Mouse (Mus musculus) CH12F3 (cell line): Measurements from ENCODE around the gene Fibp.
"Not testable (repeated sequence)": the region's sequence is repeated elsewhere in the genome, so short reads cannot be mapped to it uniquely, and the experiment has no call there.

Experiments used
- in situ Hi-C: fragments of 300-500 bp; cut with MboI; formaldehyde crosslinking; loops from 2 replicates; pipeline ENCODE4 v1.14.3; 2020; ENCODE audit warnings: low sequenced_read_pairs

The Fibp gene

DNA sequence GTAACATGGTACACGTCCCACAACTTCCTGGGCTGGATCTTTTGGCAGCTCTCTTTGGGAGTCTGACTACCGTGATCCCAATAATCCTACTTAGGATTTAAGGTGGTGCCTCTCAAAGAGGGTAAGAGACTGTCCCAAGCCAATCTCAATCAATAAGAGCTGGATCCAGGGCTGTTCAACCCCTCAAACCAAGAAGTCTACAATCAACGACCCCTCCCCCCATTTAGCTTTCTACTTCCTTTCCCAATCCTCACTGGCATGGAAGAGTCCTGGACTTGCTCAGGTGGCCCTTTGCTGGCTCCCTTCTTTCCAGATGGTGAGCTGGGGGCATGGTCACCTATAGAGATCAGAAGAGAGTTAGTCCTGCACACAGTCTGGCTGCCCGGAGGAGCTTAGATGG lies 26.4 kb downstream of the Fibp start:
- in situ Hi-C loops: no loop called here

DNA sequence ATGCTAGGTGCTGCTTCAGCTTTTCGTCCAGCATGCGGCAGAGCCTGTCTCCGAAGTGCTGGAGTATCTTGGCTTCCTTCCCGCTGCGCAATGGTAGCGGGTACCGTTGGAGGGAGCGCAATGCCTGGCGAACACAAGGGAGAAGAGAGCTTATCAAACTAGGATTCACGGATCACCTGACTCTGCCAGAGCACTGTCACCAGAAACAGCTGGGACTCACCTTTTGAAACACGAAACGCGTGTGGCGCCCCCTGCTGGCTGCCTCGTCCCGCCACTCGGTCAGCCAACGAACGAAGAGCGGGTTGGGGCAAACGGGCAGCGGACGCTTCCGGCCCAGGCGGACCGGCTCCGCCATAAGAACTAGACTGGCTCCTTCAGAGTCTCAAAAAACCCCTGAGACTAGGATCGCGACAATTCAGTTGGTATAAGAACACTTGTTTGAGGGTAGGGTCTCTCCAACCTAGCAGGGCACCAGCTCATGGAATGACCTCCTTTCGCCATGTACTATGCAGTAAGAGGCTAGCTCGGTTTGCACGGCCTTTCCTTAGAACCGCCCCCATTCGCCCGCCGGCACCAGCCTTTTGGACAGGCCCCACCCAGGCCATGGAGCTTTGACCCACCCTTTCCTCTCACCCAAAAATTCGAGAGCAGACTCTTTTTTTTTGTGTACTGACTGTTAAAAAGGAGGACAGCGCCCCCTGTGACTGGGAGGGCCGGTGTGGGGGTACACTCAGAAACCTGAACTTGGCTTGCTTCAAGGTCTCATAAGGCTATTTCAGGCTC lies 27.5 kb downstream of the Fibp start, which contains the start of gene Mus81:
Gene Mus81, minus strand, starts transcription at position 635 of the 783 bp plus-strand sequence.
- in situ Hi-C loops: no loop called here

DNA sequence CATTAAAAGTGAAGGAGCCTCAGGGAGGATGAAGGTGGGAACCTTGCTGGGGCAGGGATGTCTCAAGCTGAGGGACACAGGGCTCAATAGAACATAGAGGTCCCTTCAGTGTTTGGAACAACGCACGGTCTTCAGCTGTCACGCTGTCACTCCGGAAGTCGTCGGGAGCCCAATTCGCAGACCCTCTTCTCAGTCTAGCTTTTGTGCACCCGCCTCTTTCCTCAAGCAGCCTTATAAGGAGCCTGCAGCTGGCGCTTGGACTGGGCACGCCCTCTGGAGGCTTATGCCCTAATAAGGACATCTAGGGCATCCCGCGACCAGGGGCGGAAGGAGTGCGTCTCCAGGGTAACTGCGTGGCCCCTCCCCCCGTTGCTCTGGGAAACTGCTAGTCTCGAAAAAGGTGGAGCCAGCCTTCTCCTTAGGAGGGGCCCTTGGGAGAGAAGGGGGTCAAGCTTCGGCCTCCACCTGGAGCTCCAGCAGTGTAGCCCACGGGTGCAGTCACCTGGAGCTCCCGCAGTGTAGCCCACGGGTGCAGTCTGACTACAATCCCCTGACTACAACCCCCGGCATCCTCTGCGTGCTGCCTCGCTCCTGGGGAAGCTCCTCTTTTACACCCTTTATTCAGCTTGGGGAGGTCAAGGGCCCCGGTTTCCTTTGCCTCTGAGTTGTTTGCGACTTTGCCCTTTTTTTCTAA lies 28.6 kb downstream of the Fibp start:
- in situ Hi-C loops: no loop called here

DNA sequence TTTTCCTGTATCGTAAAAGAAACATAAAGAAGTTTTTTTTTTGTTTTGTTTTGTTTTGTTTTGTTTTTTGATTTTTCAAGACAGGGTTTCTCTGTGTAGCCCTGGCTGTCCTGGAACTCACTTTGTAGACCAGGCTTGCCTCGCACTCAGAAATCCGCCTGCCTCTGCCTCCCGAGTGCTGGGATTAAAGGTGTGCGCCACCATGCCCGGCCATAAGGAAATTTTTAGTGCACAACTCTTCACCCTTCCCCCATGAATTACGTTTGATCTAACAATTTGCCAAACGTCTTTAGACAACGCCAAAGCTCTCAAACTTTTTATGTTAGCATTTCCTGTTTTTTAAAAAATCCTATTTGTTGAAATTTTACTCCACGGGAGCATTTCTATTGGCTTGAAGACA lies 29.3 kb downstream of the Fibp start:
- in situ Hi-C loops: not testable (repeated sequence)

DNA sequence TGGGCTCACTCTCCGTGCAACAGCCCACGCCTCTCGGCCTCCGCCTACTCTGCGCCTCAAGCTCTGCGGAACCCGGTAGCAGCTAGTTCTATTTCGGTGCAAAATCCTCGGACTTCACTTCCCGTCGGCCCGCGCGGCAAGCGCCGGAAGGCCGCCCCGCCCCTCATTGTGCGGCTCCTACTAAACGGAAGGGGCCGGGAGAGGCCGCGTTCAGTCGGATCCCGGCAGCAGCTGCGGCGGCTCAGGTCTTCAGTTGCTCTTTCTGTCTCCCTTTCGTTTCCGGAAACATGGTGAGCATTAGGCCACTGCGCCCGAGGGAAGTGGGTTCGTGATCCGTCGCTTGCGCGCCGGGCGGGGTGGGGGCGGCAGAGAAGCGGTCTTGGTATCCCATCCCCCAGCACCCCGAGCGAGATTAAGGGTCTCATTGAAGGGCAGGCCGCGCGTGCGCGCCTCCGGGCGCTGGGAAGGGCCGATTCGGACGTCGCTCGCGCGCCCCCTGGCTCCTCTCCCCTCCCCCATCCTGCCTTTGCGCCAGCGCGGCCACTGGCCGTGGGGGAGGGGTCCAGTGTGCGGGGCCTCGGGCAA lies 30.0 kb downstream of the Fibp start, which contains the start of gene Cfl1:
Gene Cfl1, plus strand, starts transcription at position 143 of the 585 bp plus-strand sequence.
- in situ Hi-C loops: no loop called here

DNA sequence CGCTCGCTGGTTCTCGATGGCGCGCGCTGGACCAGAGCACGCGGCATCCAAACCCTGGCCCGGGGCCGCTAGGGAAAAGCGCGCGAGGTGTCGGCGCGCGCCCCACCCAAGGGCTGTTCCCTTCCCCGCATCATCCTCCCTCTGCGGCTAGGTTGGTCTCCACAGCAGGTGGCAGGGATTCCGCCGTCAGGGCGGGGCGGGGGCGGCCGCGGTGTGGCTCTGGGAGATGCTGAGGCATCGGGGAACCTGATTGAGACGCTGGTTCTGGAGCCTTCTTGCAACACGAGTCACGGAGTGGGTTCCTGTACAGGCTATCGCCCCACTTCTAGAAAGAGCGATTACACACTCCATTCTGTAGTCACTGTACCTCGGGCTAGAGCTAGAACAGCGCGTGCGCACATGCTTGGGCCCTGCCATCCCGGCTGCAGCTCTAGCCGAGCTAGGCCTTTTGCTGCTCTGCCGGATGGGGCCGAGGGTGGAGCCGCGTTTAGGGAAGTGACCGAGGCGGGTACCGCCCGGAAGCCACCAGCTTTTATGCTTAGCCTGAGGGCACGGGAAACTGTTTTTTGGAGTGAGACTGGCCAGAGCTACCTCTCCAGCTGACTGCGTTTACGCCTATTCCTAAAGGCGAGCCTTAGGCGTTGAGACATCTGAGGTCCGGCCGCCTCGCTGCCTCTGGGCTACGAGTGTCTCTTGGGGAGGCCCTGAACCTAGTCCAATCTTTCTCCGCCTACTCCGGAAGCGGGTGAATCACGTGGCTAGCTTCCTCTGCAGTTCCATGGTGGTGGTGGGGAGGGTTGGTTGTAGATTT lies 30.7 kb downstream of the Fibp start:
- in situ Hi-C loops: no loop called here

DNA sequence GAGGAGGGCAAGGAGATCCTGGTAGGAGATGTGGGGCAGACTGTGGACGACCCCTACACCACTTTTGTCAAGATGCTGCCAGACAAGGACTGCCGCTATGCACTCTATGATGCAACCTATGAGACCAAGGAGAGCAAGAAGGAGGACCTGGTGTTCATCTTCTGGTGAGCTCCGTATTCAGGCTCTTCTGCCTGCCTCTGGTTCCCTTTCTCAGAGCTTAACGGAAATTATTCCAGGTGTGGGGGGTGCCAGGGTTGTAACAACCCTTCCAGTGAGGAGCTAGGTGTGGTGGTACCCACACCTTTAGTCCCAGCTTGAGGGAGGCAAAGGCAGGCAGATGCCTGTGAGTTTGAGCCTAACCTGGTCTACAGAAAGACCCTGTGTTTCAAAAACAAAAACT lies 32.2 kb downstream of the Fibp start:
- in situ Hi-C loops: no loop called here

DNA sequence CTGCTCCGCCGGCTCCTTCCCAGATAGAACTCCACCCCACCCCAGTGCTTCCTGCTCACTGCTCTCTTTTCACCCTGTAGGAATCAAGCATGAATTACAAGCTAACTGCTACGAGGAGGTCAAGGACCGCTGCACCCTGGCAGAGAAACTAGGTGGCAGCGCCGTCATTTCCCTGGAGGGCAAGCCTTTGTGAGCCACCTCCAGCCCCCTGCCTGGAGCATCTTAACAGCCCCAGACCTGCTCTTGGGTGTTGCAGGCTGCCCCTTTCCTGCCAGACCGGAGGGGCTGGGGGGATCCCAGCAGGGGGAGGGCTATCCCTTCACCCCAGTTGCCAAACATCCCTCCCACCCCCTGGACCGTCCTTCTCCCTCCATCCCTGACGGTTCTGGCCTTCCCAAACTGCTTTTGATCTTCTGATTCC lies 32.9 kb downstream of the Fibp start:
- in situ Hi-C loops: not testable (repeated sequence)

DNA sequence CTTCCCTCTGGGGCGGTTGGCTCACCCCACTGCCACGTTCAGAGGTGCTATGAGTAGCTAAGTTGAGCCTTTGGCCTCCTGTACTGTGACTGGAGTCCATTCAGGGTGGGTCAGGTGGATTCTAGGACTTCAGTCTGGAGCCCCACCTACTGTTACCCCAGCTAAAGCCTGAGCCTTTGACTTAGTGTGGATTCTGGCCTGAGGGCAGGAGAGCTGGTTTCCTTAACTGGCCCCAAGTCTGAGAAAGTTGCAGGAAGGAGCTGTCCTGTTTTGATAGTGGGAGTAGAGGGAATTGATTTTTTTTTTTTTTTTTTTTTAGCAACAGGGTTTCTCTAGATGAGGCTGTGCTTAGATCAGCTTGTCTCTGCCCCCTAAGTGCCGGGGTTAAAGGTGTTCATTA lies 33.9 kb downstream of the Fibp start:
- in situ Hi-C loops: no loop called here

DNA sequence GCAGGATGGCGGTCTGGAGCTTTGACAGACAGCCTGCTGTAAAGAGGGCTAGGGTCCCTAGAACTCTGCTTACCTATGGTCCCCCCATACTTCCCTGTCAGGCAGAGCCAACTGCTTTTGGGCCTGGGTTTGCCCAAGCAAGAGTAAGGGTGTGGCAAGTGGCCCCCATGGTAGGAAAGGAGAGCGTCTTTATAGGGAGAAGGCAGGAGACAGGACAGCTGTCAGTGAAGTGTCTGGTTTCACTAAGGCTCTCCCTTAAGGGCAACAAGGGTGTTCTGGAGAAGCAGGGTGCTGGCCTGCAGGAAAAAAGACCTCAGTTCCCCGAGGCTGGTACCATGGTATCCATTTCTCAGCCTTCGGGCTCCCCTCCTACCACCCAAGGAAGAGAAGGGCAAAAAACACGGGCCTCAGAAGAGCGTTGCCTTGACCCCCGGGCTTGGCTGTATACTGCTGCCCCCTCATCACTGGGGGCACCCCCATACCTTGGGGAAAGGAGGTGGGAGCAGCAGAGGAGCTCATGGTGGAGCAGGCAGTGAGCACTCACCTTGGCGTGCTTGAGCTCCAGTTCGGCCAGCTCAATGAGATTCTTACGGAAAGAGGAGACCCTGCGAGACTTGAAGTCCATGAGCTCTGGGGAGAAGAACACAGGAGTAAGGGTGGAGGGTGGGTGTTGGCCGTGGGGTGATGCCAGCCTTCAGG lies 35.1 kb downstream of the Fibp start:
- in situ Hi-C loops: no loop called here

DNA sequence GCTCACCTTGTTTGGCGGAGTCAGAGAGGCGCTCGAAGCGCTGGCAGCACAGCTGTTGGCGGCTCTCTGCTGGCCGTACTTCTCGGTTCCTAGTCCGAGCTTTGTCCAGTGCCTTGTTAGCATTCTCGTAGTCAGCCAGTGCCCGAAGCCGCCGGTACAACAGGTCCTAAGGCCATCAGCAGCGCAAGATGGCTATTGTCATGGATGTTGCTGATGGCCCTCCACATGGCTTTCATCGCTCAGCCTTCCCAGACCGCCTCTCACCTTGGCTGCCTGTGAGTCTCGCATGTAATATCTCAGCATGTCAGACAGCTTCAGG lies 35.6 kb downstream of the Fibp start:
- in situ Hi-C loops: no loop called here

DNA sequence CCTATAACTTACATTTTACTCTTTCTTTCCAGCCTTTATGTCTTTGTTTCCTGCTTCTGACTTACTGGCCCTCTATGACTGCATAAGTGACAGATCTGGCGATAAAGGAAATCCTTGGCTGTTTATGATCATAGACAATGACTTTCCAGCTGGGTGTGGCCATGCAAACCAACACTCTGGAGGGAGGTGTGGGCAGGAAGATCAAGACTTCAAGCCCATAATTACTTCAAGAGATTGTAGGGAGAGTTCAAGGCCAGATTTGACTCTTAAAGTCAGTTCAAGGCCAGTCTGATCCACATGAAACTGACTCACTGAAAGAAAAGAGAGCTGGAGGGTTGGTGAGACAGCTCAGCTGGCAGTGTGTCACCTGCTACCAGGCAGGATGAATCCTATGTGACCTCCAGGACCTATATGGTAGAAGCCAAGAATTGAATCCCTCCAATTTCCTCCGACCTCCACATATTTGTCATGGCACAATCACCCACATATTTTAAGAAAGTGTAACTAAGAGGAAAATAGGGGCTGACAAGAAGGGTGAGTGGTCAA lies 40.0 kb downstream of the Fibp start:
- in situ Hi-C loops: no loop called here

DNA sequence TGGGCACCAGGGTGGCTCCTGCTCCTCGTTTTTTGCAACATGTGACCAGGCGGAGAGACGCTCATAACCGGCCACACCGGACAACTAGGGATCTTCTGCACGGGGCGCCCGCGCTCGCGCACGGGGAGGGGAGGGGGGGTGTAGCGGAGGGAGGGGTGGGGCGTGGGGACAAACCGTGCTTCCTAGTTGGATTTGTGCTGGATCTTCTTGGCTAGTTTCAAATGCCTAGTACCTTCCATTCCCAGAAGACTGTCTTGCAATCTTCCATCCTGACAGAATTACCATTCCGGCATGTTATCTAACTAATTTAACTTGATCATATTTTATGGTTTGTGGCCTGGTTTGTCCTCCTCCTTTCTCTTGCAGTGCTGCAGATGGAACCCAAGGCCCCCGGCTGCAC lies 43.3 kb downstream of the Fibp start, which contains the start of gene 1700020D05Rik:
Gene 1700020D05Rik, minus strand, starts transcription at position 101 of the 400 bp plus-strand sequence.
- in situ Hi-C loops: no loop called here

DNA sequence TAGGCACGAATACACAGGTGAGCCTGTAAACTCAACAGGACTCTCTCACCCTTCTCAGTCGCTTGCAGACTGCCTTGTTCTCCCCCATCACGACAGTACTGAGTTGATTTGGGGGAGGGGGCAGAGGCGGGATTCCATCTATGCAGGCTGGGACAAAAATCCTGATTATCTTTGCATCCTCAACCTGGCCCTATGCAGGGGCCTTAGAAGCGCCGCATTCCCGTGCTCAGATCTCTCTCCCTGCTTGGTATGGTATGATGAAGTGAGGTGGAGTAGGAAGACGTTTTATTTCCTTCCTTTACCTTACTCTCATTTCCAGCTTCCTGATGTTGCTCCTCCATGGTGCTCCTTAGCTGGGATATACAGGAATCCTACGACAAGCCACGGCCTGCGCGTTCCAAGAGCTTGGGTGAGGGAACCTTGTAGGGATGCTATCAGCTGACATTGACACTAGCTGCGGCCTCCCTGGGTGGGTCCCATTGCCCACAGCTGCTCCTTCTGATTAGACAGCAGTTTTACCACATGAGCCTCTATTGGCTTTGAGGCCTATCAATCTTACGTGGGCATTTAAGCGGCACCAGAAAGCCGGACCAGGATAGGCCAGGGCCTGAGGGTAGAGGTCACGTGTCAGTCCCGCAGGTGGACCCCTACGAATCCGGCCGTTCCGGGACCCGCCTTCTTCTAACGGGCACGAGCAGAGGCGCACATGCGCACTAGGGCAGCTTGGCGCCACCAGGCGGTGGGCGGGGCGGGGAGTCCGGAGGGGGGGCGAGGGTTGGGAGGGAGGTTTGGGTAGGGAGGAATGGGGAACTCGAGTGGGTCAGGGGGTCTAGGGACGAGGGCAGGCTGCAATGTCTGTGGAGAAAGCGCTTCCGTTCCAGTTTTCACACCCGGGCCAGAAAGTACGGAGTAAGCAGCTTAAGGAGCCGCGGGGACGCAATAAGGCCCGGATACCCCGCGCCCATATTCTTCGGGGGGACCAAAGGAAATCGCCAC lies 49.9 kb downstream of the Fibp start, which contains the start of gene Snx32:
Gene Snx32, minus strand, starts transcription at position 508 of the 996 bp plus-strand sequence.
- in situ Hi-C loops: no loop called here

DNA sequence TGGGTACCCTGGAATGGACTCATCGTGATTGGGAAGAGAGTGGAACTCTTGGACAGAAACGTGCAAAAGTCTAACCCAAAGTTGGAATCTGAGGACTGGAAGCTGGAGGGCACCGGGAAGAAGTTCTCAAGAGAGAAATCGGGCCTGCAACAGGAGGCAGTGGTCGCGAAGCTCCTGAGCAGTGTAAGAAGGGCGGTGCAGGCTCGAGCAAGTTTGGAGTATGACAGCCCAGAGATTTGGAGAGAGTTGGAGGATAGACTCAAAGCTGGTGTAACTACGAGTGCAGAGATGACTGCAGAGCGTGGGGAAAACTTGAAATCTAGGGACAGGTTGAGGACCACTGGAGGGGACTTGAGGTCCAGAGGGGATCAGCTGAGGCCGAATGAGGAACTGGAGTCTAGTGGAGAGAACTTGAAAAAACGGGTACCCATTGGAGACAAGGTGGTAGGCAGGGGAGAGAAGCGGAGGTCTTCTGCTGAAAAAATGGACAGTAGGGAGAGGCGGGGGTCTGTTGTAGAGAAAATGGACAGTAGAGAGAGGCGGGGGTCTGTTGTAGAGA lies 50.7 kb downstream of the Fibp start:
- in situ Hi-C loops: no loop called here

DNA sequence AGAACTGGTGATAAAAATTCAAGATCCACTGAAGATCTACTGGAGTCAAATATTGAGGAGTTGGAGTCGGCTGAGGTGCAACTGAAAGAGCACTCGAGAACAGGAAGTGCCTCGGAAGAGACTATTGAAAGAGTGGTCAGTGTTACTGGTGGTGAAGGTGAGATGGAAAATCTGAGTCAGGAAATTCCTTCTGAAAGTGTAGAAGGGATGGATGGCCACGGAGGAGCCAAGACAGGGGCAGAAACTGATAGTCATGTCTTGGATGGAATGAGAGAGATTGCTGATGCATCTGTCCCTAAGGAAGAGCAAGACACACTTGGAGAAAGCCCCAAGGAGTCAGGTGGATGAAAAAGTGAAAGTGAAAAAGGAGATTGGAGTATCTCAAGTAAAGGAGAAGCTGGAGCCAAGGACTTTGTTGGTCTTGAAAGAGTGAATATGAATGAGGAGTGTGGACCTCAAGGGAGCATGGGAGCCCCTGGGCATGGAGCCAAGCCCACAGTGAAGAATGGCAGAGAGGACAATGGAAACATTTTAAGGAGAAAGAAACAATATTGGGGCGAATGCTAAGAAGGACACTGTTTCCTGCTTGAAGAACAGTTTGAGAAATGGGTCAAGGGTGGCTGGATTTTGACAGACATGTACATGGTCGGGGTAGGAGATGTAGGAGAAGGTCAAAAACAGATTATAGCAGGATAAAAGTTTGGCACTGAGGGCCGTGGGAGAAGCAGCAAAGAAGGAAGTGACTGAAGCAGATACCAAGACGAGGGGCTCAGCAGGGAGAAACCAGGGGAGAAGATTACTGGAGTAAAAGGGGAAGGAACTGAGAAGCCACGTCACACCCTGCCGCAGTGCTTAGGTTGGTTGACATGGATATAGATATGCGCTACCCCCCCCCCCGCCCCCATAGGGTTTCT lies 51.9 kb downstream of the Fibp start:
- in situ Hi-C loops: no loop called here

DNA sequence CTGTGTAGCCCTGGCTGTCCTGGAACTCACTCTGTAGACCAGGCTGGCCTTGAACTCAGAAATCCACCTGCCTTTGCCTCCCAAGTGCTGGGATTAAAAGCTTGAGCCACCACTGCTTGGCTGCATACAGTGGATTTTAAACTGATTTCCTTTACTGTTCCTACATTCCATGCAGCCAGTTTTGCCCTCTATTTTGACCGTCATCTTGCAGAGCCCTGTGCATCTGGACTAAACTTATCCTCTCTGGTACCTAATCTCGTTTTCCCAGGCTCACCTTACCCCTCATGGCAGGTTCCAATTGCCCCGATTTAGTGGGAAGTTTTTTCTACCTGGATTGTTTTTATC lies 52.6 kb downstream of the Fibp start:
- in situ Hi-C loops: no loop called here
